Mouse (Mus musculus) left cerebral cortex, adult 8-10 months (tissue): ENCODE data around the gene Eftud2. TPM values are rescaled to one million over a fixed set of nuclear protein-coding genes. Genes with fewer than 3 reads are reported as not detected.
A peak's percentile ranks its signal among the peaks of the same experiment; 100 is the strongest.

Source experiments
- DNase-seq, 2 experiments: peaks; one replicate each; pipeline ENCODE4 v3.0.0; 2022; ENCODE audit warnings: low spot score in 2 of 2
- total RNA-seq, 4 experiments: library from RNA; stranded (reverse); gene quantifications; 2 replicates each; pipeline ENCODE4 v1.2.4; 2022

The Eftud2 gene
- total RNA-seq, 4 experiments from 2014 or later, result 114 to 136 (median 127) TPM

DNA sequence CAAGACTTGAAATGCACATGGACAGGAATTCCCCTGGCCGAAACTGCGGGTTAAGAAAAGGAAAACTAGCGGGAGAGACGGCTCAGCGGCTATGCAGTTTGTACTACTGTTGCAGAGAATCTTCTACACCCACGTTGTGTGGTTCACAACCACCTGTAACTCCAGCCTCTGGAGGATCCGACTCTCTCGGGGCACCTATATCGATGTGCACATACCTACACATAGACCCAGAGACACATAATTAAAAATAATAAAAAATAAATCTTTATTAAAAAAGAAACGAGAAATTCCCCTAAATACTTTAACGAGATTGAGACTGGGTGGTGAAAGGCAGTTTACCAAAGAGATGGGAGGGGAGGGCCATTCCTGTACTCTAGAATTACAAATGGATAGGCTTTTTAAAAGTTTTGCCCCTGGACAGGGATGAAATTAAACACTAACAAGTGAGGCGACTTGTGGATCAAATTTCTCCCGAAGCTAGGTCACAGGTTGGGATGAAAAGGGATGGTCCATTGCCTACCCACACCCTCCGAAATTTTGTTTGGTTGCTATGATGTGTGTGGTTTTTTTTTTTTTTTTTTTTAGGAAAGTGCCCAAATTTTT, 60.9 kb downstream of the Eftud2 start:
- DNase-seq, result no peak

DNA sequence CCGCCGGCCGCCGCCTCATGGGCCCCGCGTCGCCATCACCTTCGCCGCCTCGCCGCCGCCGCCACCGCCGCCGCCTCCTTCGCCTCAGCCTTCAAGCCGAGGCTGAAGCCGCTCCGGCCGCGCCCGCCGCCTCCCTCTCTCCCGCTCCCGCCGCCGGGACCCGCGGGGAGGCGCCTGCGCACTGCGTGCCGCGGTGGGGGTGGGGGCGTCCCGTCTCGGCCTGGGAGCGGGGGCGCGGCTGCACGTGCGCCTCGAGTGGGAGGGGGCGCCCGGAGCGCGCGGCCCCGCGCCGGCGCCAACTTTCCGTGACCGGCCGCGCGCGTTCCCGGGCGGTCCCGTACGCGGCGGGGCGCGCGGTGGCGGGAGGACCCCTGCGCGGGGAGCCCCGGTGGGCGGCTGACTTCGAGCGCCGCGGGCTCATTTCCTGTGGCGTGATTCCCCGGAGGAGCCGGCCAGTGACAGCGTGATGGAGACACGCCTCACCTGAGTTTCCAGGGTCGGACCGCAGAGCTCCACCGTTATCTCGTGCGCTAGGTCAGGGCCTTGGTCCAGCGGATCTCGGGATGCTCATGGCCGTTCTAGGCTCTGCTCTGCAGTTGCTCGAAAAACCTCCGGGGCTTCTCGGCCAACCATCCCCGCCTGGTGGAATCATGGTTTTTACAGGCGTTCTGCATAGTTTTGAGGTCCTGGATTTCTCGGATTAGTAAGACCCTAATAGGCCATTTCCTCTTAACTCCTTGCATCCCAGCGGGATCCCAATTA, 61.6 kb downstream of the Eftud2 start, which contains the start of gene Gjc1:
Gjc1 (minus strand) TSS at position 680 of the 762 bp plus-strand sequence.
- peak in 1 of 2 experiments; percentile 18 for DNase-seq

DNA sequence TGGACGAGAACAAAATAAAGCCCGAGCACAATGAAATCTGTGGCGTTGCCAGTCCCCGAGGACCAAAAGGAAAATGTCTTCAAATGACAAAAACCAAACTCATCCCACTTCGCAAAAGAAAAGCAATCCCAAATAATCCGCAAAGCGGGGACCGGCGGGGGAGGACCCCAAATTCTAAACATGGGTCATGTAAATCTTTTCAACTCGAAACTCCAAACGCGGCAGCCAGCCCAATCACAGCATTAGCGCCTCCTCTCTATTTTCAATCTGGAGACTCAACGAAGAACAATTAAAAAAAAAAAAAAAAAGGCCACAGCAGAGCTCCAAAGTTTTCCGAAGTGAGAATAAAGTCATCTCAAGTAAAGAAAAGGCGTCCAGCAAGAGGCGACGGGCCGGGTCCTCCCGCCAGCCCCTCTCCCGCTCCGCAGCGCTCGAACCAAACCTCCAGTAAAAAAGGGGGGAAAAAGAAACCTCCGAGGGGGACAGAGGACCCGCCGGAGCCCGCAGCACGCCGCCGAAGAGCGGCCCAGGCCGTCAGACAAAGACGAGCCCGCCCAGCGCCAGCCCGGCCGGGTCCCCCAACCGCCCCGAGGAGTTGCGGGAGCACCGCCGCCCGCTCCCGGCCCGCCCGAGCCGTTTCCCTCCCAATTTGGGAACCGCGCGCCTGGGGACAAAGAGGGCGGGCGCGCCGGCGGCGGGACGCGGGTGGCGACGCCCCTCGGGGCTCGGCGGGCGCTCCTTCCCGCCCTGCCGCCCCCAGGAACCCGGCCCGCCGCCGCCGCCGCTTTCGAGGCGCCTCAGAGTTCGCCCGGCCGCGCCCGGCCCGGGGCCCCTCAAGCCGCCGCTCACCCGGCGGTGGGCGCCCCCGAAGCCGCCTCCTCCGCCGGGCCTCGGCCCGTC, 62.4 kb downstream of the Eftud2 start:
- no peak for DNase-seq

DNA sequence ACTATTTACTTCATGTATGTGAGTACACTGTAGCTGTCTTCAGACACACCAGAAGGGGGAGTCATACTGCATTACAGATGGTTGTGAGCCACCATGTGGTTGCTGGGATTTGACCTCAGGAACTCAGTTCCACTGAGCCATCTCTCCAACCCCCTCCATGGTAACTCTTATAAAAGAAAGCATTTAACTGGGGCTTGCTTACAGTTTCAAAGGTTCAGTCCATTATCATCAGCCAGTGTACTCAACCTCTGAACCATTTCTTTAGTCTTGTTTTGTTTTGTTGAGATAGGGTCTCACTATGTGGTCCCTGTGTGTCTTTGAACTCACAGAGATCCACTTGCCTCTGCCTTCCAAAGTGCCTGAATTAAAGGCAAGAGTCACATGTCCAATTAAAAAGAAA, 65.9 kb downstream of the Eftud2 start:
- DNase-seq, result no peak

DNA sequence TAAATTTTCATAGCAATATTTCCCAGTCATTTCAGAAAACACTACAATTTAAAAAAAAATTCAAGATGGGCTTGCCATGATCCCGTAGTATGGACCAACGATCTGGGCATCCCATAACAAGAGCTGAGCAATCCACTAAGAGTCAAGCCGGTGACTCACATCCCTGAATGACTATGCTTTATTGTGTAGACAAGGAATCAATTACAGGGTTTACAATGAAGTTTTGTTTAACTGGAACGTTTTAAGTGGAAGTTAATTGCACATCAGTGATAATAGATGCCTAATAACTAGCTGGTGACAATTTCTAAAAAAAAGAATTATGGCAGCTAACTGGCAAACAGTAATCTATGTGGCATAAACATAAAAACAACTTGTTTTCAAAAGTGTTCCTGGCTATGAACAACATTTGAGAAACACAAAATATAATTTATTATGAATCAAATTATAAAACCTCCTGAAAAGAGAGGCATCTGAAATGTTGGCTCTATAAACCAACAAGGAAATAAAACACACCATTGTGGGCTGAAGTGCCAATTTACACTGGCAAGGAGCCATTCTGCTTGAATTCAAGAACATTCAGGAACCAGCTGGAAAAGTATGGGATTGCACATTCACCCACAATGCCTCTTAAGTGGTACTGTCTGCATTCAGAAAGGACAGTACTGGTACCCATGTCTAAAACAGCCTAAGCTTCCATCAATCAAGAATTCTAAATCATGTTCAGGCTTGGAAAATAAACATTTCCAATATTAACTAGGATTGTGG, 69.9 kb downstream of the Eftud2 start:
- no peak for DNase-seq

DNA sequence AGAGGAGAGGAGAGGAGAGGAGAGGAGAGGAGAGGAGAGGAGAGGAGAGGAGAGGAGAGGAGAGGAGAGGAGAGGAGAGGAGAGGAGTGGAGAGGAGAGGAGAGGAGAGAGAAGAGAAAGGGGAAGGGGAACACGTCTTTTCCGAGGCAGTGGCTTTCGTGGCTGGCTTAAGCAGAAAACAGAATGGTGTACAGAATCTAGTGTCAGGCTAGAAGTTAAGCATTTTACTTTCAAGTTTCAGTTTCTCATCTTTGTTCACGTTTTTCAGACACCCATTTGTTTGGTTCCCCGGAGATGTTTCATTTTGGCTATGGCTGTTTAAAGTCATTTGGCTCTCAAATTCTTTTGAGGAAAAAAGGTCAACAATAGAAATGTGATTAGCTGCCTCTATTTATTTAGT, 72.5 kb downstream of the Eftud2 start:
- DNase-seq, result no peak

DNA sequence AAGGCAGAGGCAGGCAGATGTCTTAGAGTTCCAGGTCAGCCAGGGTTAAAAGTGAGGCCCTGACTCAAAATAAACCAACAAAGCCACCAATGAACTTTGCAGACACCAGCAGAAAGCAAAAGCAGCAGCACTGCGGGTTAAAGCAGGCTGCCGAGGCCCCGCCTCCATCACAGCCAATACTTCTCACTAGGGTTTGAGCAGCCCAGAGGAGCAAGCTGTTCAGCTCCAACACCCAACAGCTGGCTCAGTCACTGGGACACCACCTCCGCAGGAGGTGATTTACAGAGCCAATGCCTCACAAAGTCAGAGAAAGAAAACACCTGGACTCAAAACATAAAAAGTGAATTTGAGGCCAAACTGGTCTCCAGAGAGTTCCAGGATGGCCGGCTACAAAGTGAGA, 77.3 kb downstream of the Eftud2 start:
- no peak for DNase-seq

DNA sequence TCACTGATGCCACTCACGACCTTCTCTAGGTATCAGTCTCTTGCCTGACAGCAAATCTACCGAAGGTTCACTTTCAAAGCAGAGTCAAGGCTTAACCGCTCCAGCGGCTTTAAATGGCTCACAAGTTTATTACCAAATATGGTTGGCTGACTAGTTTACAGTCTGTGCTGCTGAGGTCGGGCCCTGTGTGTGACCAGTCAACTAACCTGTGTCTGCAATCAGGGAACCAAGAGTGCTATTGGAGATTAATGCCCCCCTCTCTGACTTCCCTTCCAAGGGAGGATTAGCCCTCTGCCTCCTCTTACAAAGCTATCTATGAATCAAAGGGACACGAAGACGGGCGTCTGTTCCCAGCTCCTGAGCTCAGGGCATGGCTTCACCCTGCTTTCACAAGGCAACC, 86.6 kb downstream of the Eftud2 start:
- DNase-seq, result no peak

DNA sequence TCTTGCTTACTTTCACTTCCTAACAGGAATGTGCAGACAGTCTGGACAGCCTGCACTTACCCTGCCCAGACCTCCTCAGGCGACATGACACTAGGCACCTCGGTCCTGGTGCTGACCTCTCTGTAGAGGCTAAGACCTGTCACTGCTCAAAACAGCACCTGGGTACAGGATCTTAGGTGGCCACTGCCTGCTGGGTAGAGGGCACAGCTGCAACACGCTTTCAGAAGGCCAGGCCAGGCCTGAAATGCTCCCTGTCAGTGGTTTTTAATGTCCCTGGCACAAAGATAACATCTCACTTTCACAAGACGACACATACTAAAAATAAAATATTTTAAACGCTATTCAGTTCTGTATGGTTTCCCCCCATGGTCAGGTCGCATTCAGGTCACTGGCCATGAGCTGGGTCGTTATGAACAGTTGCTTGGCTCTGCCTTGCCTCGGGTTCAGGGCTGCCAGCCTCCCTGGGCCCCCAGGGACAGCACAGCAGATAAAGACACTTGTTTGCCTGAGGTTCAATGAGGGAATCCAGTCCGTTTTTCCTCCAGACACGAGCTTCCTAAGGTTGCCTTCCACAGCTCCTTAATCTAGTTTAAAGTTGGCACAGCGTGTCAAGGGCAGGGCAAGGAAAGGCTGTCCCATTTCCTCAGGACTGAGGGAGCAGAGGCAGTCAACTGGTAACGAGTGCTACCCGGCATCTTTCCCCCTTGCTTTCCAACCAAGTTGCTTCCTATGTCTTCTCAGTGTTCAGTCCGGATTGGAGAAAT, 88.9 kb downstream of the Eftud2 start:
- DNase-seq, result no peak

Other genes with a start within 250 kb of the Eftud2 start
- not detected for gene Meioc, start 217.3 kb downstream of the Eftud2 start, total RNA-seq
- 10 to 100 TPM; 23.9 to 37.7 (median 26.3) TPM for gene Ccdc43, start 183.2 kb downstream of the Eftud2 start, total RNA-seq
- gene Adam11, start 119.5 kb downstream of the Eftud2 start, total RNA-seq, result 100 to 1,000 TPM; 117 to 126 (median 123) TPM
- 1 to 10 TPM; 3.9 to 5.5 (median 5.2) TPM for gene Gjc1, start 61.3 kb downstream of the Eftud2 start, total RNA-seq
- 1 to 10 TPM; 5.7 to 6.8 (median 6.0) TPM for gene Higd1b, start 45.1 kb downstream of the Eftud2 start, total RNA-seq
- 1 to 10 TPM; 2.1 to 3.6 (median 2.2) TPM for gene Ccdc103, start 219 bp upstream of the Eftud2 start, total RNA-seq
- gene Fam187a, start 4.2 kb upstream of the Eftud2 start, total RNA-seq, result under 1 TPM in 3 of 4 experiments, not detected in 1; 0.23 to 0.70 (median 0.34) TPM
- 100 to 1,000 TPM; 134 to 920 (median 381) TPM for gene Gfap, start 19.9 kb upstream of the Eftud2 start, total RNA-seq
- gene Kif18b, start 44.1 kb upstream of the Eftud2 start, total RNA-seq, result under 1 TPM in 1 of 4 experiments, not detected in 3; 0.17 TPM
- 10 to 100 TPM; 12.9 to 18.8 (median 15.5) TPM for gene C1ql1, start 65.7 kb upstream of the Eftud2 start, total RNA-seq
- gene Nmt1, start 147.2 kb upstream of the Eftud2 start, total RNA-seq, result 100 to 1,000 TPM; 124 to 149 (median 129) TPM
- 10 to 100 TPM; 36.7 to 45.3 (median 40.8) TPM for gene Dcakd, start 147.3 kb upstream of the Eftud2 start, total RNA-seq
- gene Plcd3, start 220.7 kb upstream of the Eftud2 start, total RNA-seq, result 10 to 100 TPM; 17.5 to 20.3 (median 18.0) TPM
- gene Acbd4, start 220.7 kb upstream of the Eftud2 start, total RNA-seq, result 10 to 100 TPM; 82.6 to 93.2 (median 88.7) TPM
- 10 to 100 TPM; 34.4 to 38.5 (median 35.6) TPM for gene Hexim1, start 235.2 kb upstream of the Eftud2 start, total RNA-seq